Mouse (Mus musculus) ES-E14 (cell line): ENCODE data around the gene Cpn2.

Source experiments
- CHD2 ChIP-seq: IDR thresholded peaks from 2 replicates; pipeline ENCODE4 v1.6.1; 2014; ENCODE audit warnings: mild to moderate bottlenecking, low read depth, low read length, inconsistent platforms
- HCFC1 ChIP-seq: IDR thresholded peaks from 2 replicates; pipeline ENCODE4 v1.6.1; 2012; ENCODE audit warnings: low read length, inconsistent platforms, borderline replicate concordance; ENCODE audit not compliant: insufficient read depth
- MAFK ChIP-seq: IDR thresholded peaks from 2 replicates; pipeline ENCODE4 v1.6.1; 2014; ENCODE audit warnings: mild to moderate bottlenecking, low read depth, low read length, inconsistent platforms; ENCODE audit not compliant: insufficient read depth
- ZC3H11A ChIP-seq: IDR thresholded peaks from 2 replicates; pipeline ENCODE4 v1.6.1; 2012; ENCODE audit warnings: low read depth, mild to moderate bottlenecking, inconsistent platforms, low read length, borderline replicate concordance
- ZNF384 ChIP-seq: IDR thresholded peaks from 2 replicates; pipeline ENCODE4 v1.6.1; 2012; ENCODE audit warnings: low read depth, low read length, inconsistent platforms

DNA sequence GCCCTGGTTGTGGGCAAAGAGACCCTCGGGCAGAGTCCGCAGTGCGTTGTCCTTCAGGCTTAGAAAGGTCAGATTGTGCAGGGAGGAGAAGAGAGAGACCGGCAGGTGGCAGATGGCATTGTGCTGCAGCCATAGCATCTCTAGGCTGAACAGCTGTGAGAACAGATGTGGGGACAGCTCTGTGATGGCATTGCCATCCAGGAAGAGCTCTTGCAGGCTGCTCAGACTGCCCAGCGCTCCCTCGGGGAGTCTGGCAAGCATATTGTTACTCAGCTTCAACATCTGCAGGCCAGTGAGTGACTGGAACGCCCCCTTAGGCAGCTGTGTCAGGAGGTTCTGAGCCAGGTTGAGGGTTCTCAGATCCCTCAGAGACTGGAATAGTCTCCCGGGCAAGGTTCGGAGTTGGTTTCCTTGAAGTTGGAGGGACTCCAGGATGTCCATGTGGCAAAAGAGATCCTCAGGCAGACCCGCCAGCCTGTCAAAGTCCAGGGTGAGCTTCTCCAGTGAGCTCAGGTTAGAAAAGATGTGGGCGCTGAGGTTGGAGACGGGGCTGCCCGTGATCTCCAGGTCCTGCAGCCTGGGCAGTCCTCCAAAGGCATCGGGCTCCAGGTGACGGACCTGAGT lies 7.2 kb downstream of the Cpn2 start:
- TF ChIP-seq MAFK (no peak), ZC3H11A (no peak), HCFC1 (no peak), CHD2 (no peak), ZNF384 (no peak)
